Mouse (Mus musculus): ENCODE measurements around the gene Lcor. TPM values are rescaled to one million over a fixed set of nuclear protein-coding genes. Genes with fewer than 3 reads are reported as not detected.

Lcor gene
- polyA plus RNA-seq (2015; fragmentation: Nextera tagmentation; extraction: Ambion mirVana), result 19.6 and 23.5 TPM in 2 replicates

GRCm38 (mm10) chr19:41482190-41482908 is at the start of gene Lcor:
Lcor (plus strand) TSS chr19:41482637.
- Histone ChIP-seq H3K27ac (peak within 1 kb of the TSS; percentile 100), H3K4me3 (peak within 1 kb of the TSS; percentile 95), H3K4me2 (peak within 1 kb of the TSS; percentile 74), H3K9ac (peak within 1 kb of the TSS; percentile 82), H3K27me3 (replicated peaks) (no peaks in the 10 kb centered on the region), H3K4me1 (peaks cover 38% of the 10 kb centered on the region), H3K36me3 (replicated peaks) (no peaks in the 10 kb centered on the region), H3K9me3 (no peaks in the 10 kb centered on the region)
- ATAC-seq (replicated peaks), result peak; percentile 91
- WGBS, result under 1% methylated on average over 41 of the region's 92 CpGs

- no peaks in the 10 kb centered on the region for H3K36me3 ChIP-seq (replicated peaks)
- no peak overlapping the region for H3K9ac ChIP-seq
- no peaks in the 10 kb centered on the region for H3K9me3 ChIP-seq
- no peak overlapping the region for H3K27ac ChIP-seq
- no peak overlapping the region for H3K4me3 ChIP-seq
- H3K4me2 ChIP-seq, result no peak overlapping the region
- ATAC-seq (replicated peaks), result no peak
- H3K27me3 ChIP-seq (replicated peaks), result no peaks in the 10 kb centered on the region
- no peaks in the 10 kb centered on the region for H3K4me1 ChIP-seq
- 92% methylated on average over 10 of the region's 10 CpGs for WGBS
Measured at GRCm38 (mm10) chr19:41435366-41435765, 47.1 kb upstream of the Lcor start.

GRCm38 (mm10) chr19:41436461-41436860 is 46.0 kb upstream of the Lcor start:
- Histone ChIP-seq H3K4me2 (no peak overlapping the region), H3K4me1 (no peaks in the 10 kb centered on the region), H3K9ac (no peak overlapping the region), H3K4me3 (no peak overlapping the region), H3K27ac (no peak overlapping the region), H3K36me3 (replicated peaks) (no peaks in the 10 kb centered on the region), H3K27me3 (replicated peaks) (0 out of 2 replicates have a peak, but pooled peaks cover 6% of the 10 kb centered on the region), H3K9me3 (no peaks in the 10 kb centered on the region)
- 91% methylated on average over 9 of the region's 9 CpGs for WGBS
- ATAC-seq (replicated peaks), result no peak

GRCm38 (mm10) chr19:41438953-41439352 is 43.5 kb upstream of the Lcor start:
- 78% methylated on average over 6 of the region's 6 CpGs for WGBS
- Histone ChIP-seq H3K27me3 (replicated peaks) (0 out of 2 replicates have a peak, but pooled peaks cover 6% of the 10 kb centered on the region), H3K27ac (no peak overlapping the region), H3K4me2 (no peak overlapping the region), H3K9ac (no peak overlapping the region), H3K4me1 (peaks cover 5% of the 10 kb centered on the region; the same call in 1 of the 2 replicates), H3K4me3 (no peak overlapping the region), H3K9me3 (no peaks in the 10 kb centered on the region), H3K36me3 (replicated peaks) (no peaks in the 10 kb centered on the region)
- no peak for ATAC-seq (replicated peaks)

GRCm38 (mm10) chr19:41441446-41441845 is 41.0 kb upstream of the Lcor start:
- Histone ChIP-seq H3K27me3 (replicated peaks) (0 out of 2 replicates have a peak, but pooled peaks cover 6% of the 10 kb centered on the region), H3K4me3 (no peak overlapping the region), H3K9me3 (no peaks in the 10 kb centered on the region), H3K4me2 (no peak overlapping the region), H3K9ac (no peak overlapping the region), H3K36me3 (replicated peaks) (no peaks in the 10 kb centered on the region), H3K4me1 (peaks cover 5% of the 10 kb centered on the region; the same call in 1 of the 2 replicates), H3K27ac (no peak overlapping the region)
- WGBS, result 16% methylated on average over 3 of the region's 3 CpGs
- no peak for ATAC-seq (replicated peaks)

- peak overlapping the region; percentile 27 for H3K4me3 ChIP-seq
- no peaks in the 10 kb centered on the region for H3K36me3 ChIP-seq (replicated peaks)
- H3K27me3 ChIP-seq (replicated peaks), result 0 out of 2 replicates have a peak, but pooled peaks cover 6% of the 10 kb centered on the region
- no peak overlapping the region for H3K27ac ChIP-seq
- ATAC-seq (replicated peaks), result no peak
- no peaks in the 10 kb centered on the region for H3K9me3 ChIP-seq
- H3K9ac ChIP-seq, result peak overlapping the region; percentile 27
- peak overlapping the region; percentile 56 for H3K4me2 ChIP-seq
- peaks cover 5% of the 10 kb centered on the region; the same call in 1 of the 2 replicates for H3K4me1 ChIP-seq
- WGBS, result 16% methylated on average over 20 of the region's 20 CpGs
Measured at GRCm38 (mm10) chr19:41441911-41442607, 40.4 kb upstream of the Lcor start.

- no peak overlapping the region for H3K9ac ChIP-seq
- H3K4me3 ChIP-seq, result no peak overlapping the region
- H3K4me1 ChIP-seq, result peaks cover 5% of the 10 kb centered on the region; the same call in 1 of the 2 replicates
- H3K4me2 ChIP-seq, result peak overlapping the region; percentile 56
- H3K36me3 ChIP-seq (replicated peaks), result no peaks in the 10 kb centered on the region
- 21% methylated on average over 6 of the region's 6 CpGs for WGBS
- ATAC-seq (replicated peaks), result no peak
- H3K27ac ChIP-seq, result no peak overlapping the region
- H3K9me3 ChIP-seq, result no peaks in the 10 kb centered on the region
- H3K27me3 ChIP-seq (replicated peaks), result 0 out of 2 replicates have a peak, but pooled peaks cover 6% of the 10 kb centered on the region
Measured at GRCm38 (mm10) chr19:41442608-41442969, 39.8 kb upstream of the Lcor start.

GRCm38 (mm10) chr19:41444491-41444890 is 37.9 kb upstream of the Lcor start:
- Histone ChIP-seq H3K4me3 (no peak overlapping the region), H3K9ac (no peak overlapping the region), H3K27ac (no peak overlapping the region), H3K4me1 (peaks cover 5% of the 10 kb centered on the region; the same call in 1 of the 2 replicates), H3K36me3 (replicated peaks) (no peaks in the 10 kb centered on the region), H3K9me3 (no peaks in the 10 kb centered on the region), H3K27me3 (replicated peaks) (0 out of 2 replicates have a peak, but pooled peaks cover 6% of the 10 kb centered on the region), H3K4me2 (no peak overlapping the region)
- WGBS, result 77% methylated on average over 8 of the region's 8 CpGs
- ATAC-seq (replicated peaks), result no peak

- no peak for ATAC-seq (replicated peaks)
- Histone ChIP-seq H3K27me3 (replicated peaks) (0 out of 2 replicates have a peak, but pooled peaks cover 6% of the 10 kb centered on the region), H3K4me2 (no peak overlapping the region), H3K27ac (no peak overlapping the region), H3K4me3 (no peak overlapping the region), H3K9me3 (no peaks in the 10 kb centered on the region), H3K4me1 (peaks cover 5% of the 10 kb centered on the region; the same call in 1 of the 2 replicates), H3K9ac (no peak overlapping the region), H3K36me3 (replicated peaks) (no peaks in the 10 kb centered on the region)
- 88% methylated on average over 10 of the region's 10 CpGs for WGBS
Measured at GRCm38 (mm10) chr19:41445013-41445610, 37.3 kb upstream of the Lcor start.

GRCm38 (mm10) chr19:41445723-41446122 is 36.7 kb upstream of the Lcor start:
- Histone ChIP-seq H3K27ac (no peak overlapping the region), H3K27me3 (replicated peaks) (0 out of 2 replicates have a peak, but pooled peaks cover 6% of the 10 kb centered on the region), H3K9me3 (no peaks in the 10 kb centered on the region), H3K4me1 (peaks cover 5% of the 10 kb centered on the region; the same call in 1 of the 2 replicates), H3K4me2 (no peak overlapping the region), H3K36me3 (replicated peaks) (no peaks in the 10 kb centered on the region), H3K4me3 (no peak overlapping the region), H3K9ac (no peak overlapping the region)
- ATAC-seq (replicated peaks), result no peak
- 77% methylated on average over 5 of the region's 5 CpGs for WGBS

- 90% methylated on average over 2 of the region's 2 CpGs for WGBS
- Histone ChIP-seq H3K9me3 (no peaks in the 10 kb centered on the region), H3K36me3 (replicated peaks) (no peaks in the 10 kb centered on the region), H3K4me1 (peaks cover 3% of the 10 kb centered on the region; the same call in 1 of the 2 replicates), H3K4me2 (no peak overlapping the region), H3K9ac (no peak overlapping the region), H3K27me3 (replicated peaks) (no peaks in the 10 kb centered on the region), H3K27ac (no peak overlapping the region), H3K4me3 (no peak overlapping the region)
- ATAC-seq (replicated peaks), result no peak
Measured at GRCm38 (mm10) chr19:41447166-41447565, 35.3 kb upstream of the Lcor start.

- no peak overlapping the region for H3K4me3 ChIP-seq
- WGBS, result 78% methylated on average over 2 of the region's 2 CpGs
- H3K27me3 ChIP-seq (replicated peaks), result no peaks in the 10 kb centered on the region
- H3K9ac ChIP-seq, result no peak overlapping the region
- H3K27ac ChIP-seq, result no peak overlapping the region
- H3K4me2 ChIP-seq, result no peak overlapping the region
- ATAC-seq (replicated peaks), result no peak
- H3K36me3 ChIP-seq (replicated peaks), result no peaks in the 10 kb centered on the region
- no peaks in the 10 kb centered on the region for H3K4me1 ChIP-seq
- no peaks in the 10 kb centered on the region for H3K9me3 ChIP-seq
Measured at GRCm38 (mm10) chr19:41447760-41448159, 34.7 kb upstream of the Lcor start.
